Mouse (Mus musculus) neural tube, embryonic 12.5 days (tissue): ENCODE data around the gene Gabrb2. TPM values are rescaled to one million over a fixed set of nuclear protein-coding genes. Genes with fewer than 3 reads are reported as not detected.

ENCODE experiments used
- ATAC-seq: fragments of 200-750 bp; cut with Nextera tagmentation; 2 replicates; pipeline ENCODE4 v1.8.0; 2017; ENCODE audit warnings: low read depth, mild to moderate bottlenecking, moderate TSS enrichment, moderate library complexity; ENCODE audit not compliant: low FRiP score
- H3K27ac ChIP-seq: fragments of 300-500 bp; sonication (generic); 2 replicates; pipeline ENCODE4 v1.5.1; 2016
- H3K27me3 ChIP-seq: fragments of 300-500 bp; sonication (generic); replicated peaks from 2 replicates; pipeline ENCODE4 v1.6.1; 2016; ENCODE audit warnings: mild to moderate bottlenecking
- H3K36me3 ChIP-seq: fragments of 300-500 bp; sonication (generic); 2 replicates; pipeline ENCODE4 v1.6.1; 2016; ENCODE audit warnings: mild to moderate bottlenecking
- H3K4me1 ChIP-seq: fragments of 300-500 bp; sonication (generic); 2 replicates; pipeline ENCODE4 v1.6.1; 2016
- H3K4me2 ChIP-seq: fragments of 300-500 bp; sonication (generic); replicated peaks from 2 replicates; pipeline ENCODE4 v1.6.1; 2016; ENCODE audit warnings: mild to moderate bottlenecking
- H3K4me3 ChIP-seq: fragments of 300-500 bp; sonication (generic); 2 replicates; pipeline ENCODE4 v1.5.1; 2016
- H3K9ac ChIP-seq: fragments of 300-500 bp; sonication (generic); 2 replicates; pipeline ENCODE4 v1.6.1; 2016; ENCODE audit warnings: mild to moderate bottlenecking
- H3K9me3 ChIP-seq: fragments of 300-500 bp; sonication (generic); 2 replicates; pipeline ENCODE4 v1.6.1; 2016; ENCODE audit warnings: mild to moderate bottlenecking
- WGBS: fragments of 180-500 bp; shearing (Covaris S2); methylation state at CpG from one replicate; pipeline ENCODE4 v1.1.7; 2016; 5-methylcytosine and 5-hydroxymethylcytosine counted together
- polyA plus RNA-seq: library from polyadenylated mRNA; unstranded; fragments of >200 nt; fragmentation: Nextera tagmentation; extraction: Ambion mirVana; gene quantifications from 2 replicates; pipeline ENCODE4 v1.2.1, GENCODE M21; 2016

Gene Gabrb2
- 5.9 and 6.2 TPM in 2 replicates for polyA plus RNA-seq

DNA sequence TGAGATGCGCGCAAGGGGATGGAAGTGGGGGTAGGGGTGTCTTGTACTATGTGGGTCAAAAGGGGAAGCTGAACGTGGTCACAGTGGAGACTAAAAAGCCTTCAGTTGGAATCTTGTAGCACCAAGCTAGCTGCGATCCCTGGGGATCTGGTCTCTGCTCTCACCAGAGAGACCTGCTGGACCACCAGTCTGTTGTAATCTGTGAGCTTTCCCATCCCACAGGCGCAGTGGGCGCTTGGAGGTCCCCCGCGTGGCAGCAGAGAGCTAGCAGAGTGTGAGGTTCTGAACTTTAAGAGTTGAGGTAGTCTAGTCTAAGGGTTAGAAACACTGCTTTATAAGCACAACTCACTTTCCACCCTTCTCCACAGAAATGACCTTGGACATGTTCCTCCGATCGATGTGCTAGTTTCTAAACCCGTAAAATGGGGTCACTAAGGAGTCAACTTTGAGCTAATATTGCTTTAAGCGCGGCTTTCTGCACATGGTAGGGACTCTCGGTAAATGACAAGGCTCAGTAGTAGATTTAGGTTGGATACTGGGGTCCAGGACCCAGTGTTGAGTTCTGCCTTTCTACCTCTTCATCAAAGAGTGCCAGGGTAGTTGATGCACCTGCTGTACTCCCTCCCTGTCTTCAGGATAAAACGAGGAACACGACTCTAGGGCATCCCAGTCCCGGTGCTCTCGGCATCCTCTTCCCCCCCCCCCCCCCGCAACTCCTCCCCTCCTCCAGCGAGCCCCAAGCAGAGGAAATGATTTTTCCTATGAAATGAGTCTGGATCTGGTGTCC lies at the start of gene Gabrb2:
TSS of gene Gabrb2 (plus strand) at position 762 of the 787 bp plus-strand sequence.
- Histone ChIP-seq H3K4me3 (peak within 1 kb of the TSS; percentile 50), H3K4me2 (peak within 1 kb of the TSS; percentile 84), H3K27ac (no peak within 1 kb of the TSS), H3K36me3 (no peaks in the 10 kb centered on the region), H3K9me3 (no peaks in the 10 kb centered on the region), H3K9ac (peak within 1 kb of the TSS; percentile 56), H3K4me1 (0 out of 2 replicates have a peak, but pooled peaks cover 8% of the 10 kb centered on the region), H3K27me3 (no peaks in the 10 kb centered on the region)
- peak; percentile 29; the same call in 1 of the 2 replicates for ATAC-seq
- 26% methylated on average over 19 of the region's 20 CpGs for WGBS

GRCm38 (mm10) chr11:42378983-42379382 lies 40.6 kb upstream of the Gabrb2 start:
- H3K9me3 ChIP-seq = no peaks in the 10 kb centered on the region
- WGBS = 86% methylated on average over 2 of the region's 2 CpGs
- no peaks in the 10 kb centered on the region for H3K36me3 ChIP-seq
- no peaks in the 10 kb centered on the region for H3K4me1 ChIP-seq
- H3K4me3 ChIP-seq = no peak overlapping the region
- no peak overlapping the region for H3K4me2 ChIP-seq
- H3K27me3 ChIP-seq = no peaks in the 10 kb centered on the region
- H3K27ac ChIP-seq = no peak overlapping the region
- H3K9ac ChIP-seq = no peak overlapping the region
- ATAC-seq = no peak

- no peak overlapping the region for H3K27ac ChIP-seq
- no peak for ATAC-seq
- no peak overlapping the region for H3K4me3 ChIP-seq
- no peak overlapping the region for H3K4me2 ChIP-seq
- H3K27me3 ChIP-seq = no peaks in the 10 kb centered on the region
- H3K9me3 ChIP-seq = no peaks in the 10 kb centered on the region
- no peak overlapping the region for H3K9ac ChIP-seq
- H3K36me3 ChIP-seq = no peaks in the 10 kb centered on the region
- 89% methylated on average over 4 of the region's 4 CpGs for WGBS
- no peaks in the 10 kb centered on the region for H3K4me1 ChIP-seq
Observed at GRCm38 (mm10) chr11:42386486-42386885, 33.1 kb upstream of the Gabrb2 start.

- ATAC-seq = no peak
- H3K36me3 ChIP-seq = no peaks in the 10 kb centered on the region
- no peaks in the 10 kb centered on the region for H3K4me1 ChIP-seq
- 68% methylated on average over 3 of the region's 3 CpGs for whole genome bisulfite sequencing
- no peak overlapping the region for H3K4me2 ChIP-seq
- no peak overlapping the region for H3K4me3 ChIP-seq
- H3K27me3 ChIP-seq = no peaks in the 10 kb centered on the region
- no peaks in the 10 kb centered on the region for H3K9me3 ChIP-seq
- H3K27ac ChIP-seq = no peak overlapping the region
- no peak overlapping the region for H3K9ac ChIP-seq
Observed at GRCm38 (mm10) chr11:42390682-42391290, 28.8 kb upstream of the Gabrb2 start.

DNA sequence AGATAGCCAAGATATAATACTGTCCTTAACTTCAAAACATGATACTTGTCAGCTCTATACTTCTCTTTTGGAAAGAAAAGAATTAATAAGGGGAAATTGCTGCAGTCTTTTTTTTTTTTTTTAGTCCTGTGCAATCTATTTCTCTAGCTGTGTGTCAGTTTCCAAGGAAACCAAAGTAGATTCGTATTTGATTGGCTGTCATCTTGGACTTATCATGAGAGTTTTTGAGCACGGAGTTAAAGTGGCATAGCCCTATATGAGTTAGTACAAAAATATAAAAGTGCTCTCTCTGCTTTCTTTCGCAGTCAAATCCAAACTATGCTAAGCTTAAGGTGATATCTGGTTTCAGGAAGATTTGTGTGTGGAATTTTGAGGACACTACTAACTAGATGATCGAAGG lies 26.1 kb upstream of the Gabrb2 start:
- no peak for ATAC-seq
- no peak overlapping the region for H3K9ac ChIP-seq
- H3K4me3 ChIP-seq = no peak overlapping the region
- H3K27ac ChIP-seq = no peak overlapping the region
- no peak overlapping the region for H3K4me2 ChIP-seq
- no peaks in the 10 kb centered on the region for H3K36me3 ChIP-seq
- H3K9me3 ChIP-seq = no peaks in the 10 kb centered on the region
- no peaks in the 10 kb centered on the region for H3K4me1 ChIP-seq
- H3K27me3 ChIP-seq = no peaks in the 10 kb centered on the region
- WGBS = 90% methylated on average over 4 of the region's 4 CpGs

- Histone ChIP-seq H3K27ac (no peak overlapping the region), H3K27me3 (no peaks in the 10 kb centered on the region), H3K4me1 (0 out of 2 replicates have a peak, but pooled peaks cover 8% of the 10 kb centered on the region), H3K4me3 (peak overlapping the region; percentile 50), H3K9ac (peak overlapping the region; percentile 56), H3K4me2 (peak overlapping the region; percentile 84), H3K9me3 (no peaks in the 10 kb centered on the region), H3K36me3 (no peaks in the 10 kb centered on the region)
- WGBS = 1% methylated on average over 26 of the region's 40 CpGs
- ATAC-seq = peak; percentile 85
Observed at GRCm38 (mm10) chr11:42419791-42420633, 455 bp downstream of the Gabrb2 start.

DNA sequence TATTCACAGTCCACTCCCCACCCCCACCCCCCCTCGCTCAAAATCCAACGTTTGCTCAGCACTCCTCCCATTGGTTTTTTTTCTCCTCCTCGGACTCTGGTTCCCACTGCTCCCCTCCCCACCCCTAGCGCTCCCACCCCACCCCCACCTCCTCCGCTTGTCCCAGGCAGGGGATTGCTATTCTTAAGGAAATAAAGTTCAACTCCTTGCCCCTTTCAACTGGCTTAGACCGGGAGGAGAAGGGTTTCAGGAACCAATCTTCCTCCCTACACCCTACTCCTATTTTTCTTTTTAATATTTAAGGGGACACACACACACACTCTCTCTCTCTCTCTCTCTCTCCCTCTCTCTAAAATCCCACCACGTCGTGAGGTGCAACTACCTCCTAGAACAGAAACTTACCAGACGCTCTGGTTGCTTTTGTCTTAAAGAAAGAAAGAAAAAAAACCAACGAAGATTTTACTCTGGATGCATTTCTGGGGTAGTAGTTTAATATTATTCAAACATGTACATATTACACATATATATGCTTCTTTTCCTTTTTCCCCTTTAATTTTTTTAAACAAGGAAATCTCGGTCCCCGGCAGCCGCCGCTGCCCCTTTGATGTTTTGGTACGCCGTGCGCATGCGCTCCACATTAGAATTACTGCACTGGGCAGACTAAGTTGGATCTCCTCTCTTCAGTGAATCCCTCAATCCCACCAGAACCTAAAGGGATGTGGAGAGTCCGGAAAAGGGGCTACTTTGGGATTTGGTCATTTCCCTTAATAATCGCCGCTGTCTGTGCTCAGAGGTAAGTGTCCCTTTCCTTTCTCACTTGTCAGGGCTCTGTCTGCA lies 1.3 kb downstream of the Gabrb2 start:
- H3K27ac ChIP-seq = no peak overlapping the region
- under 1% methylated on average over 21 of the region's 21 CpGs for WGBS

DNA sequence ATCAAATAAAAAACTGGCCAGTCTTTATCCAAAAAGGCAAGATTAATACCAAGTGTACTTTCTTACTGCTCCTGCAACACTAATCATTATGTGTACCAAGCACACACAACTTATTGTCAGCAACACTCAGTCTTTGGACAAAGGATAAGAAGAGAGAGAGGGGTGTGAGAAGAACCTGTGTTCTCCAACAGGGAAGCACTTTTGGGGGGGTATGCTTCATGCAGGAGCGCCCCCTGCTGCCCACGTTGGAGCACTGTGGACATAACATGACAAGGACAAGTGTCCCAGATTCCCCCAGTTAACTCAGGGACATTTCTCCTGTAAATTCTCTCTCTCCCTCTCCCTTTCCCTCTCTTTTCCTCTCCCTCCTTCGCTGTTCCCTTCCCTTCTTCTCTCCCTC lies 3.7 kb downstream of the Gabrb2 start:
- Histone ChIP-seq H3K9ac (no peak overlapping the region), H3K27ac (no peak overlapping the region), H3K27me3 (no peaks in the 10 kb centered on the region), H3K4me3 (no peak overlapping the region), H3K36me3 (no peaks in the 10 kb centered on the region), H3K4me2 (no peak overlapping the region), H3K9me3 (no peaks in the 10 kb centered on the region), H3K4me1 (0 out of 2 replicates have a peak, but pooled peaks cover 8% of the 10 kb centered on the region)
- WGBS = 2% methylated on average over 3 of the region's 3 CpGs
- no peak for ATAC-seq

More for the DNA sequence above, 1.3 kb downstream of the Gabrb2 start:
- H3K4me3 ChIP-seq = peak overlapping the region; percentile 50
- no peaks in the 10 kb centered on the region for H3K9me3 ChIP-seq
- peak overlapping the region; percentile 84 for H3K4me2 ChIP-seq
- no peaks in the 10 kb centered on the region for H3K27me3 ChIP-seq
- H3K36me3 ChIP-seq = no peaks in the 10 kb centered on the region
- 0 out of 2 replicates have a peak, but pooled peaks cover 8% of the 10 kb centered on the region for H3K4me1 ChIP-seq
- peak overlapping the region; percentile 56 for H3K9ac ChIP-seq
- ATAC-seq = peak; percentile 48

- Histone ChIP-seq H3K27me3 (no peaks in the 10 kb centered on the region), H3K27ac (no peak overlapping the region), H3K4me3 (no peak overlapping the region), H3K36me3 (no peaks in the 10 kb centered on the region), H3K9ac (no peak overlapping the region), H3K9me3 (no peaks in the 10 kb centered on the region), H3K4me1 (no peaks in the 10 kb centered on the region), H3K4me2 (no peak overlapping the region)
- ATAC-seq = no peak
Observed at GRCm38 (mm10) chr11:42431495-42431894, 11.9 kb downstream of the Gabrb2 start.

DNA sequence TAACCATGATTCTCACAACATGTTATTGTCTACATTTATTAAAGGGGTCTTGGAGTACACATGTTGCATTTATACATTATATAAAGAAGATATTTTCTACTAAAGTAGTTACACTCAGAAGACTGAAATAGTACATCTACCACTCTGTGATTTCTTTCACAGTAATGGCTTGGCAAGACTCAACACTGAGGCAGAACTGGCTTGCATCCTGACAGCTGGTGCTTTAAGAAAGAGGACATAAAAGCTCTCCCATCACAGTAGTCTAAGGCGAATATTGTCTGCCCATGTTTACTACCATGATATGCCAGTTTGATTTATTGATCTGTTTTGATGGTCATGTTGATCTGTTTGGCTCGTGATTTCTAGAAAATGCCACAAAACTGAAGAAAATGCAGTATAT lies 19.4 kb downstream of the Gabrb2 start:
- Histone ChIP-seq H3K9ac (no peak overlapping the region), H3K27me3 (no peaks in the 10 kb centered on the region), H3K4me2 (no peak overlapping the region), H3K4me3 (no peak overlapping the region), H3K4me1 (no peaks in the 10 kb centered on the region), H3K9me3 (no peaks in the 10 kb centered on the region), H3K27ac (no peak overlapping the region), H3K36me3 (no peaks in the 10 kb centered on the region)
- WGBS = 81% methylated on average over 2 of the region's 2 CpGs
- no peak for ATAC-seq

DNA sequence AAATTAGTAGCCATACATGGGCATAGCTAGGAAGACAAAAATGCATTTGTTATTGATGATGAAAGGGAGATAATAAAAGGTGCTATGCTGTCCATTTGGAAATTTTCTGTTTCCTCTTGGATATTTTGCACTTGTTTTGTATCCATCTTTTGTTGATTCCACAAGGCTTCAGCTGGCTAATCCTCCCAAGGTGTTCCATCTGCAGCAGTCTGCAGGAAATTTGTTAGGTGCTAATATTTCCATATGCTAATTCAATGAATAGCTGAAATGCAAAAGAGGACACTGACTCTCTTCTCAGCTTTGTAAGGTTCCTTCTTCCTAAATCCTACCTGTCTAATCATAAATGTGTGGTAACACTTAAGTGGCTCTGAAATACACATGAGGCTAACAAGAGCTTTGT lies 24.1 kb downstream of the Gabrb2 start:
- Histone ChIP-seq H3K9me3 (no peaks in the 10 kb centered on the region), H3K4me3 (no peak overlapping the region), H3K27ac (no peak overlapping the region), H3K4me2 (no peak overlapping the region), H3K27me3 (no peaks in the 10 kb centered on the region), H3K4me1 (no peaks in the 10 kb centered on the region), H3K9ac (no peak overlapping the region), H3K36me3 (no peaks in the 10 kb centered on the region)
- ATAC-seq = no peak
